Mouse (Mus musculus): ENCODE measurements around the gene Csrp1. TPM values are rescaled to one million over a fixed set of nuclear protein-coding genes. Genes with fewer than 3 reads are reported as not detected.
A peak's percentile ranks its signal among the peaks of the same experiment; 100 is the strongest.

Gene Csrp1
- polyA plus RNA-seq, 1 experiment from 2014 or later, result 51.9 TPM

GRCm38 (mm10) chr1:135746248-135746647 lies 26.4 kb downstream of the Csrp1 start:
- no peak for DNase-seq (ENCODE audit: low spot score)
- Histone ChIP-seq H3K27me3 (replicated peaks; ENCODE audit: low read depth, poor library complexity, severe bottlenecking) (no peaks in the 10 kb centered on the region), H3K4me1 (peaks cover 10% of the 10 kb centered on the region), H3K4me3 (no peak overlapping the region), H3K9me3 (no peaks in the 10 kb centered on the region), H3K27ac (replicated peaks) (no peak overlapping the region), H3K36me3 (replicated peaks) (peaks cover 50% of the 10 kb centered on the region)
- 85% methylated on average over 4 of the region's 4 CpGs for WGBS

GRCm38 (mm10) chr1:135752737-135753348 lies 33.0 kb downstream of the Csrp1 start:
- H3K4me1 ChIP-seq, result 0 out of 2 replicates have a peak, but pooled peaks cover 7% of the 10 kb centered on the region
- H3K9me3 ChIP-seq, result no peaks in the 10 kb centered on the region
- WGBS, result 9% methylated on average over 10 of the region's 10 CpGs
- no peak overlapping the region for H3K27ac ChIP-seq (replicated peaks)
- peak; percentile 95 for DNase-seq (ENCODE audit: low spot score)
- peaks cover 6% of the 10 kb centered on the region; the same call in 1 of the 2 replicates for H3K27me3 ChIP-seq (replicated peaks; ENCODE audit: low read depth, poor library complexity, severe bottlenecking)
- no peak overlapping the region for H3K4me3 ChIP-seq
- peaks cover 35% of the 10 kb centered on the region for H3K36me3 ChIP-seq (replicated peaks)

GRCm38 (mm10) chr1:135755287-135755686 lies 35.4 kb downstream of the Csrp1 start:
- WGBS, result 49% methylated on average over 9 of the region's 9 CpGs
- Histone ChIP-seq H3K27me3 (replicated peaks; ENCODE audit: low read depth, poor library complexity, severe bottlenecking) (peaks cover 6% of the 10 kb centered on the region; the same call in 1 of the 2 replicates), H3K36me3 (replicated peaks) (peaks cover 12% of the 10 kb centered on the region), H3K9me3 (no peaks in the 10 kb centered on the region), H3K4me1 (0 out of 2 replicates have a peak, but pooled peaks cover 7% of the 10 kb centered on the region), H3K27ac (replicated peaks) (no peak overlapping the region), H3K4me3 (no peak overlapping the region)
- no peak for DNase-seq (ENCODE audit: low spot score)

- Histone ChIP-seq H3K4me1 (0 out of 2 replicates have a peak, but pooled peaks cover 7% of the 10 kb centered on the region), H3K27me3 (replicated peaks; ENCODE audit: low read depth, poor library complexity, severe bottlenecking) (peaks cover 6% of the 10 kb centered on the region; the same call in 1 of the 2 replicates), H3K27ac (replicated peaks) (no peak overlapping the region), H3K9me3 (no peaks in the 10 kb centered on the region), H3K36me3 (replicated peaks) (peaks cover 6% of the 10 kb centered on the region), H3K4me3 (no peak overlapping the region)
- WGBS, result 91% methylated on average over 3 of the region's 3 CpGs
- DNase-seq (ENCODE audit: low spot score), result no peak
These were observed 36.1 kb downstream of the Csrp1 start for GRCm38 (mm10) chr1:135755913-135756312.

GRCm38 (mm10) chr1:135757287-135757686 lies 37.4 kb downstream of the Csrp1 start:
- 0 out of 2 replicates have a peak, but pooled peaks cover 7% of the 10 kb centered on the region for H3K4me1 ChIP-seq
- H3K27ac ChIP-seq (replicated peaks), result no peak overlapping the region
- no peaks in the 10 kb centered on the region for H3K36me3 ChIP-seq (replicated peaks)
- no peak for DNase-seq (ENCODE audit: low spot score)
- WGBS, result 75% methylated on average over 8 of the region's 8 CpGs
- no peak overlapping the region for H3K4me3 ChIP-seq
- no peaks in the 10 kb centered on the region for H3K9me3 ChIP-seq
- H3K27me3 ChIP-seq (replicated peaks; ENCODE audit: low read depth, poor library complexity, severe bottlenecking), result peaks cover 6% of the 10 kb centered on the region; the same call in 1 of the 2 replicates

GRCm38 (mm10) chr1:135759685-135760084 lies 39.8 kb downstream of the Csrp1 start:
- no peaks in the 10 kb centered on the region for H3K36me3 ChIP-seq (replicated peaks)
- no peak overlapping the region for H3K27ac ChIP-seq (replicated peaks)
- H3K4me3 ChIP-seq, result no peak overlapping the region
- no peaks in the 10 kb centered on the region for H3K9me3 ChIP-seq
- peaks cover 15% of the 10 kb centered on the region for H3K27me3 ChIP-seq (replicated peaks; ENCODE audit: low read depth, poor library complexity, severe bottlenecking)
- peaks cover 20% of the 10 kb centered on the region for H3K4me1 ChIP-seq
- no peak for DNase-seq (ENCODE audit: low spot score)
- WGBS, result 70% methylated on average over 4 of the region's 4 CpGs

- peaks cover 20% of the 10 kb centered on the region for H3K27me3 ChIP-seq (replicated peaks; ENCODE audit: low read depth, poor library complexity, severe bottlenecking)
- H3K4me1 ChIP-seq, result peaks cover 22% of the 10 kb centered on the region
- 71% methylated on average over 8 of the region's 8 CpGs for WGBS
- H3K27ac ChIP-seq (replicated peaks), result no peak overlapping the region
- no peak overlapping the region for H3K4me3 ChIP-seq
- no peak for DNase-seq (ENCODE audit: low spot score)
- no peaks in the 10 kb centered on the region for H3K9me3 ChIP-seq
- H3K36me3 ChIP-seq (replicated peaks), result no peaks in the 10 kb centered on the region
These were observed 40.4 kb downstream of the Csrp1 start for GRCm38 (mm10) chr1:135760216-135760615.

- no peak overlapping the region for H3K27ac ChIP-seq (replicated peaks)
- no peak overlapping the region for H3K4me3 ChIP-seq
- H3K9me3 ChIP-seq, result no peaks in the 10 kb centered on the region
- H3K4me1 ChIP-seq, result peaks cover 36% of the 10 kb centered on the region
- DNase-seq (ENCODE audit: low spot score), result no peak
- no peaks in the 10 kb centered on the region for H3K36me3 ChIP-seq (replicated peaks)
- peaks cover 29% of the 10 kb centered on the region for H3K27me3 ChIP-seq (replicated peaks; ENCODE audit: low read depth, poor library complexity, severe bottlenecking)
- WGBS, result 90% methylated on average over 5 of the region's 5 CpGs
These were observed 41.9 kb downstream of the Csrp1 start for GRCm38 (mm10) chr1:135761728-135762127.

- WGBS, result 55% methylated on average over 9 of the region's 9 CpGs
- Histone ChIP-seq H3K4me1 (peaks cover 54% of the 10 kb centered on the region), H3K9me3 (no peaks in the 10 kb centered on the region), H3K36me3 (replicated peaks) (peaks cover 6% of the 10 kb centered on the region), H3K27me3 (replicated peaks; ENCODE audit: low read depth, poor library complexity, severe bottlenecking) (peaks cover 36% of the 10 kb centered on the region), H3K27ac (replicated peaks) (no peak overlapping the region; the same call in 1 of the 2 replicates), H3K4me3 (no peak overlapping the region)
- peak; percentile 46 for DNase-seq (ENCODE audit: low spot score)
These were observed 43.8 kb downstream of the Csrp1 start for GRCm38 (mm10) chr1:135763503-135764205.

GRCm38 (mm10) chr1:135764206-135764528 lies 44.3 kb downstream of the Csrp1 start:
- WGBS, result 64% methylated on average over 2 of the region's 2 CpGs
- Histone ChIP-seq H3K36me3 (replicated peaks) (peaks cover 11% of the 10 kb centered on the region), H3K27ac (replicated peaks) (no peak overlapping the region; the same call in 1 of the 2 replicates), H3K27me3 (replicated peaks; ENCODE audit: low read depth, poor library complexity, severe bottlenecking) (peaks cover 41% of the 10 kb centered on the region), H3K9me3 (no peaks in the 10 kb centered on the region), H3K4me3 (no peak overlapping the region), H3K4me1 (peaks cover 59% of the 10 kb centered on the region)
- no peak for DNase-seq (ENCODE audit: low spot score)

- Histone ChIP-seq H3K9me3 (no peaks in the 10 kb centered on the region), H3K27ac (replicated peaks) (peak within 1 kb of the TSS; percentile 93), H3K27me3 (replicated peaks; ENCODE audit: low read depth, poor library complexity, severe bottlenecking) (peaks cover 49% of the 10 kb centered on the region), H3K4me3 (peak within 1 kb of the TSS; percentile 74), H3K4me1 (peaks cover 76% of the 10 kb centered on the region), H3K36me3 (replicated peaks) (peaks cover 19% of the 10 kb centered on the region)
- WGBS, result under 1% methylated on average over 90 of the region's 90 CpGs
- DNase-seq (ENCODE audit: low spot score), result peak; percentile 87
These were observed 46.1 kb downstream of the Csrp1 start, which contains the start of gene Phlda3 for GRCm38 (mm10) chr1:135765645-135766591. Gene Phlda3 (plus strand): TSS chr1:135766119.
